Mouse (Mus musculus) cerebral cortex, adult 2 months (tissue): ENCODE results near the gene Aldh3b1.

Source experiments
- WGBS: fragments of 180-500 bp; shearing (Covaris S2); methylation state at CpG from one replicate; pipeline ENCODE4 v1.1.7; 2018; 5-methylcytosine and 5-hydroxymethylcytosine counted together

Gene Aldh3b1

DNA sequence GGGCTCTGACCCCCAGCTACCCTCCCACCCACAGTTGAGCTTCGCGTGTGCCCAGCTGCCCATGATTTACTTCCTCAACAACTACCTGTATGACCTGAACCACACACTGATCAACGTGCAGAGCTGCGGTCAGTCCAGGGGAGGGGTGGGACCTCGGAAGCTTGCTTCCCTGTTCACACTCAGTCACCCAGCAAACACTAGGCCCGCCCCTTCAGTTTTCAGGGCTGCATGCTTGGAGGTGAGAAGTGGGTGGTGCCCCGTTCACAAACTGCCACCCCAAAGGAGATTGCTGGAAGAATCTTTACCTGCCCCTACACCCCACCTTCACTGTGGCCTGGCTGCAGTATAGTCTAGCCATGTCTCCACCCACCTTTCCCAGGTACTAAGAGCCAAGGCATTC, 12.7 kb upstream of the Aldh3b1 start:
- 89% methylated on average over 7 of the region's 7 CpGs for WGBS

GRCm38 (mm10) chr19:3935896-3936850, 6.6 kb upstream of the Aldh3b1 start:
- 12% methylated on average over 22 of the region's 22 CpGs for WGBS

GRCm38 (mm10) chr19:3935032-3935895, 5.7 kb upstream of the Aldh3b1 start, which contains the start of gene Unc93b1:
Gene Unc93b1 (plus strand): TSS chr19:3935186.
- 12% methylated on average over 42 of the region's 42 CpGs for WGBS

DNA sequence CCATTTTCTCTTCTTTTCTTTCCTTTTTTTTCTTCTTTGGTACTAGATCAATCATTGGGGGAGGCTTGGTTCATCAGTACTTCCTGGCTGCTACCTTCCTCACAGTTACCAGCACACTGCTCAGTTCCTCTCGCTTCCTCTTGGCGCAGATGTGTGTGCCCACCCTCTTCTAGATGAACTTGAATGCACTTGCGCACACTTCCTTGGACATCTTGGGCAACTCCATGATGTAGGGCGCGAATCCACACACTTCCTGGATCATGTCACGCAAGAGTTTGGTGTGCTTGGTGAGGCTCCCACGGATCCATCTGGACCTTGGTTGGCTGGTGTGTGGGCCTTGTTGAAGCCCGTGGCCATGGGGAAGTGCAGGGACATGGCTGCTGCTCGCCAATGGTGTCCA, 2.1 kb upstream of the Aldh3b1 start:
- WGBS = 86% methylated on average over 9 of the region's 9 CpGs

- 70% methylated on average over 21 of the region's 21 CpGs for WGBS
Observed at GRCm38 (mm10) chr19:3930262-3931057, 852 bp upstream of the Aldh3b1 start.

GRCm38 (mm10) chr19:3928779-3929178, 829 bp downstream of the Aldh3b1 start:
- 63% methylated on average over 4 of the region's 4 CpGs for WGBS

GRCm38 (mm10) chr19:3927989-3928388, 1.6 kb downstream of the Aldh3b1 start:
- 89% methylated on average over 4 of the region's 4 CpGs for WGBS

DNA sequence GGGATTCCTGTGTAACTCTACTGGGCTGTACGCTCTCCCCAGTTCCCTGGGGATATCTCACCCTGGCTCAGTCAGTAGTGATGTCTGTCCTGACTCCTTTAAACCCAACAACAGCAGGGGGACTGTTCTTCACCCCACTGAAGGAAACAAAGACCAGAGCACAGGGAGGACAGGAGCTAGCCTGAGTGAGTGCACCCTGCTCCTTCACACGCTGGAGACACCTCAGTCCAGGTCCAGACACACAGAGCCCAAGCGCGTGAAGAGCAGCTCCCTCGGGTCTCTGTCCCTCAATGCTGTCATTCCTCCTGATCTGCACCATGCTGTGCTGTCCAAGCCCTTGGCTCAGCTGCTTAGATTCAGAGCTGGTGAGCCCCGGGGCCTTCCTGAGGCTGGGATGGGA, 2.9 kb downstream of the Aldh3b1 start:
- WGBS = 74% methylated on average over 6 of the region's 6 CpGs

DNA sequence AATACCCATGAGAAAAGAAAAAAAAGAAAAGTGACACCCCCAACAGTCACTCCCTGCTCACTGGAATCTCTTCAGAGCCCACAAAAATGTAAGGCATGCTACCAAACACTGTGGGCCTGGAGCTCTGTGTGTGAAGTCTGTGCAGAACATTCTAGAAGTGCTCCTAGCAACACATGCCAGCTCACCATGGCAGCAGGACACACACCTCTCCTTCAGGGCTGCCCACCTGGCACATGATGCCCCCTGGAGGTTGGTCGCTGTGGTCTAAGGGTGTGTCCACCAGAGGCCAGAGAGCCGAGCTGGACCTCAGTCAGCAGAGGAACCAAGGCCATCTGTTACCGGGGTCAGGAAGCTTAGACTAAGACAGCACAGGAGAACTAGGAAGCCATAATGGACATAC, 3.3 kb downstream of the Aldh3b1 start:
- 74% methylated on average over 3 of the region's 3 CpGs for WGBS

- WGBS = 92% methylated on average over 6 of the region's 6 CpGs
Observed at GRCm38 (mm10) chr19:3925859-3926258, 3.7 kb downstream of the Aldh3b1 start.

DNA sequence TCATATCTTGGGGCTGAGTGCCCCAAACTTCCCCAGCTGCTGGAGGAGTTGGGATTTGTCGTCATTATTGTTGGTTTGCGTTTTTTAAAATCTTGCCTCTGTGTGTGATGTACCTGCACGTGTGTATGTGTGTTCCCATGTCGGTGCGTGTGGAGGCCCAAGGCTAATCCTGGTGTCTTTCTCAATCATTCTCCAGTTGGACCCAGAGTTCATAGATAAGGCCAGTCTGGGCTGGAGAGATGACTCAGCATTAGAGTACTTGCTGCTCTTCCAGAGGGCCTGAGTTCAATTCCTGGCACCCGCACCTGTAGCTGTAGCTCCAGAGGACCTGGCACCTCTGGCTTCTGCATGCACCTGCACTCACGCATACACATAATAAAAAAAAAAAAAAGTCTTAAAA, 4.7 kb downstream of the Aldh3b1 start:
- 97% methylated on average over 7 of the region's 7 CpGs for WGBS

- WGBS = 82% methylated on average over 8 of the region's 8 CpGs
Observed at GRCm38 (mm10) chr19:3924190-3924589, 5.4 kb downstream of the Aldh3b1 start.

- 60% methylated on average over 13 of the region's 13 CpGs for WGBS
Observed at GRCm38 (mm10) chr19:3923586-3923985, 6.0 kb downstream of the Aldh3b1 start.

DNA sequence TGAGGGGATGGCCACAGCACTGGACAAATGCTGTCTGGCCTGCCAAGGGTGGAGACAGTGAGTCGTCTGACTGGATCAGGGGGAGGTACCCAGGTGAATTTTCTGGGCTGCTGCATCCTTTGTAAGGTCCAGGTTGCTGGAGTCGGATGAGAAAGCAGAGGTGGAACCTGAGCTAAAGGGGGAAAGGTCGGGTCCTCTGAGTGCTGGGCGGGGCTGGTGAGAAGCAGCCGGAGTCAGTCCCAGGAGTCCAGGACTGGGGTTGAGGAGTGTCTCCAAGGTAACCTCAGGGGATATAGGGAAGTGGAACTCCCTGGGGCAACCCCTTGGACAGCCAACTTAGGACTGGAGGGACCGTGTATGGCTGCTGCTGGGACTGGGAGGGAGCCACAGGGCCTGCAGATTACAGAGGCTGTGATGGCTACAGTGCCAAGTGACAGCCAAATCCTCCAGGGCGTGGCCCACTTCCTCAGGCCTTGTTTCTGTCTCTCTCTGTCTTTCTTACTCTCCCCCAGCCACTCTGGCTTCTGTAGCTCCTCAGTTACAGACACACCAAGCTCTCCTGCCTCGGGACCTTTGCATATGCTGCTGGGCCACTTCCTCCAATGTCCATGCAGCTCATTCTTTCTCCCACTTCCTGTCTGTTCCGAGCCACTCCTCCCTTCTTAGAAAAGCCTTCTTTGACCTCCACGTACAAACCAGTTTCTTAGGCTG, 6.8 kb downstream of the Aldh3b1 start:
- 66% methylated on average over 10 of the region's 10 CpGs for WGBS

DNA sequence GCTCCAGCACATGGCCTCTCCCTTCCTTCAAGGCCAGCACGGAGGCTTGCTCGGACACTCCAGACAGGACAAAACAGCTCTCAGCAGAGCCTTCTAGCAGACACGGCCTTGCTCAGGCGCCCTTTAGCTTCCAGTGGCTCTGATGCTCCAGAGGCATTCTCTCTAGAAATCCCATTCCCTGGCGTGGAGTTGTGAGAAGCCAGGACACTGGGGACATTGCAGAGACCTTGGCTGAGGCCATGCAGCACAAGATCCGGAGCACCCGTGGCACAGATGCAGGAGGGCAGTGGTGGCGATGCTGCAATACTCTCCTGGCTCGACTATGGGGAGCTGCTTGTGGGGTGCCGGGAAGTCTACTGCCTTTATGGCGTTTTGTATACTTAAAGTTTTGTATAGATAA, 12.9 kb downstream of the Aldh3b1 start:
- WGBS = 80% methylated on average over 11 of the region's 11 CpGs

DNA sequence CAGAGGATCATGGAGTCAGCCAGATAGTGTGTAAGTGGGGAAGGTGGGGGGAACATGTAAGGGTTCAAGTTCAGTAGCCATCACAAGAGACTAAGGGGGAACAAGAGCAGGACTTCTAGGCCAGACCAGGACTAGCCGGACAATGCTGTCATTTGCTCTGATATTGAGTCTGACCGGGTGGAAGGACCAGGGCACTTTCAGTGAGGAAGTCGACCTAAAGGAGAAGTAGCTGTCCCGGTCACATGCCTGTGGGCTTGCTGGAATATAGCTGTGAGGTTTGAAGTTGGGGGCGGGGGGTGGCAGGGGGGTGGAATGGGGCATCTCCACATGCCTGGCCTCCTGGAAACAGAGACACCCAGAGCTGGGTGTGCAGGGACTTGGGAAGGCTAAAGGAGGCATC, 15.1 kb downstream of the Aldh3b1 start:
- 83% methylated on average over 5 of the region's 5 CpGs for WGBS

- WGBS = 85% methylated on average over 8 of the region's 8 CpGs
Observed at GRCm38 (mm10) chr19:3913692-3914091, 15.9 kb downstream of the Aldh3b1 start.

GRCm38 (mm10) chr19:3912337-3913204, 17.0 kb downstream of the Aldh3b1 start, which contains the start of gene Ndufs8:
Gene Ndufs8 (minus strand): TSS chr19:3912774.
- under 1% methylated on average over 43 of the region's 43 CpGs for WGBS

GRCm38 (mm10) chr19:3910206-3910605, 19.4 kb downstream of the Aldh3b1 start:
- WGBS = 77% methylated on average over 5 of the region's 5 CpGs
